Mouse (Mus musculus): Measurements from ENCODE around the gene Rev3l. TPM values are rescaled to one million over a fixed set of nuclear protein-coding genes. Genes with fewer than 3 reads are reported as not detected.

The Rev3l gene
- polyA plus RNA-seq, 1 experiment from 2014 or later, result 17.5 TPM

GRCm38 (mm10) chr10:39785241-39785640 is 53.3 kb downstream of the Rev3l start:
- Histone ChIP-seq H3K9ac (ENCODE audit: low read length) (no peak overlapping the region), H3K9me3 (ENCODE audit: control insufficient read depth, low read length) (no peaks in the 10 kb centered on the region), H3K4me3 (ENCODE audit: control insufficient read depth in 1 of 2, insufficient read depth in 1 of 2, low read depth in 1 of 2, low read length in 2 of 2) (no peak overlapping the region), H3K4me2 (ENCODE audit: low read length) (no peak overlapping the region), H3K36me3 (ENCODE audit: control insufficient read depth, insufficient read depth, low read length) (peaks cover 17% of the 10 kb centered on the region; the same call in 1 of the 2 replicates), H3K27me3 (ENCODE audit: control insufficient read depth, insufficient read depth, low read length) (no peaks in the 10 kb centered on the region), H3K4me1 (ENCODE audit: control insufficient read depth in 2 of 2, insufficient read depth in 2 of 2, low read length in 2 of 2) (no peaks in the 10 kb centered on the region), H3K27ac (replicated peaks in 1 of 2; ENCODE audit: control insufficient read depth in 1 of 2, insufficient read depth in 1 of 2, low read depth in 2 of 2, low read length in 2 of 2) (no peak overlapping the region)
- no peak for ATAC-seq (ENCODE audit: insufficient number of reproducible peaks, insufficient read depth, low FRiP score, low read depth)
- 74% methylated on average over 3 of the region's 3 CpGs for WGBS

- no peaks in the 10 kb centered on the region for H3K4me1 ChIP-seq (ENCODE audit: control insufficient read depth in 2 of 2, insufficient read depth in 2 of 2, low read length in 2 of 2)
- peaks cover 32% of the 10 kb centered on the region for H3K36me3 ChIP-seq (ENCODE audit: control insufficient read depth, insufficient read depth, low read length)
- WGBS, result 100% methylated on average over 1 of the region's 1 CpGs
- no peaks in the 10 kb centered on the region for H3K9me3 ChIP-seq (ENCODE audit: control insufficient read depth, low read length)
- H3K4me2 ChIP-seq (ENCODE audit: low read length), result no peak overlapping the region
- no peaks in the 10 kb centered on the region for H3K27me3 ChIP-seq (ENCODE audit: control insufficient read depth, insufficient read depth, low read length)
- no peak overlapping the region for H3K4me3 ChIP-seq (ENCODE audit: control insufficient read depth in 1 of 2, insufficient read depth in 1 of 2, low read depth in 1 of 2, low read length in 2 of 2)
- no peak overlapping the region for H3K9ac ChIP-seq (ENCODE audit: low read length)
- ATAC-seq (ENCODE audit: insufficient number of reproducible peaks, insufficient read depth, low FRiP score, low read depth), result no peak
- H3K27ac ChIP-seq (replicated peaks in 1 of 2; ENCODE audit: control insufficient read depth in 1 of 2, insufficient read depth in 1 of 2, low read depth in 2 of 2, low read length in 2 of 2), result no peak overlapping the region
Observed at GRCm38 (mm10) chr10:39793295-39793694, 61.4 kb downstream of the Rev3l start.

GRCm38 (mm10) chr10:39811507-39811906 is 79.6 kb downstream of the Rev3l start:
- no peaks in the 10 kb centered on the region for H3K4me1 ChIP-seq (ENCODE audit: control insufficient read depth in 2 of 2, insufficient read depth in 2 of 2, low read length in 2 of 2)
- H3K27me3 ChIP-seq (ENCODE audit: control insufficient read depth, insufficient read depth, low read length), result no peaks in the 10 kb centered on the region
- no peak overlapping the region for H3K27ac ChIP-seq (replicated peaks in 1 of 2; ENCODE audit: control insufficient read depth in 1 of 2, insufficient read depth in 1 of 2, low read depth in 2 of 2, low read length in 2 of 2)
- no peak for ATAC-seq (ENCODE audit: insufficient number of reproducible peaks, insufficient read depth, low FRiP score, low read depth)
- no peaks in the 10 kb centered on the region for H3K9me3 ChIP-seq (ENCODE audit: control insufficient read depth, low read length)
- H3K4me3 ChIP-seq (ENCODE audit: control insufficient read depth in 1 of 2, insufficient read depth in 1 of 2, low read depth in 1 of 2, low read length in 2 of 2), result no peak overlapping the region
- peaks cover 64% of the 10 kb centered on the region for H3K36me3 ChIP-seq (ENCODE audit: control insufficient read depth, insufficient read depth, low read length)
- no peak overlapping the region for H3K4me2 ChIP-seq (ENCODE audit: low read length)
- H3K9ac ChIP-seq (ENCODE audit: low read length), result no peak overlapping the region
- WGBS, result 76% methylated on average over 3 of the region's 3 CpGs

- Histone ChIP-seq H3K36me3 (ENCODE audit: control insufficient read depth, insufficient read depth, low read length) (peaks cover 76% of the 10 kb centered on the region), H3K4me2 (ENCODE audit: low read length) (no peak overlapping the region), H3K9me3 (ENCODE audit: control insufficient read depth, low read length) (no peaks in the 10 kb centered on the region), H3K27ac (replicated peaks in 1 of 2; ENCODE audit: control insufficient read depth in 1 of 2, insufficient read depth in 1 of 2, low read depth in 2 of 2, low read length in 2 of 2) (no peak overlapping the region), H3K4me3 (ENCODE audit: control insufficient read depth in 1 of 2, insufficient read depth in 1 of 2, low read depth in 1 of 2, low read length in 2 of 2) (no peak overlapping the region), H3K27me3 (ENCODE audit: control insufficient read depth, insufficient read depth, low read length) (no peaks in the 10 kb centered on the region), H3K9ac (ENCODE audit: low read length) (no peak overlapping the region), H3K4me1 (ENCODE audit: control insufficient read depth in 2 of 2, insufficient read depth in 2 of 2, low read length in 2 of 2) (no peaks in the 10 kb centered on the region)
- no peak for ATAC-seq (ENCODE audit: insufficient number of reproducible peaks, insufficient read depth, low FRiP score, low read depth)
- 83% methylated on average over 1 of the region's 1 CpGs for WGBS
Observed at GRCm38 (mm10) chr10:39842621-39843020, 110.7 kb downstream of the Rev3l start.

- 44% methylated on average over 2 of the region's 2 CpGs for WGBS
- no peaks in the 10 kb centered on the region for H3K9me3 ChIP-seq (ENCODE audit: control insufficient read depth, low read length)
- no peak for ATAC-seq (ENCODE audit: insufficient number of reproducible peaks, insufficient read depth, low FRiP score, low read depth)
- no peak overlapping the region for H3K4me3 ChIP-seq (ENCODE audit: control insufficient read depth in 1 of 2, insufficient read depth in 1 of 2, low read depth in 1 of 2, low read length in 2 of 2)
- no peak overlapping the region for H3K27ac ChIP-seq (replicated peaks in 1 of 2; ENCODE audit: control insufficient read depth in 1 of 2, insufficient read depth in 1 of 2, low read depth in 2 of 2, low read length in 2 of 2)
- H3K9ac ChIP-seq (ENCODE audit: low read length), result no peak overlapping the region
- peaks cover 0 to 3% of the 10 kb centered on the region in 2 experiments; a peak in 1 of 4 replicates for H3K4me1 ChIP-seq (ENCODE audit: control insufficient read depth in 2 of 2, insufficient read depth in 2 of 2, low read length in 2 of 2)
- H3K36me3 ChIP-seq (ENCODE audit: control insufficient read depth, insufficient read depth, low read length), result peaks cover 73% of the 10 kb centered on the region
- H3K4me2 ChIP-seq (ENCODE audit: low read length), result no peak overlapping the region
- no peaks in the 10 kb centered on the region for H3K27me3 ChIP-seq (ENCODE audit: control insufficient read depth, insufficient read depth, low read length)
Observed at GRCm38 (mm10) chr10:39865509-39865908, 133.6 kb downstream of the Rev3l start.

- Histone ChIP-seq H3K27me3 (ENCODE audit: control insufficient read depth, insufficient read depth, low read length) (no peaks in the 10 kb centered on the region), H3K4me2 (ENCODE audit: low read length) (no peak overlapping the region), H3K27ac (replicated peaks in 1 of 2; ENCODE audit: control insufficient read depth in 1 of 2, insufficient read depth in 1 of 2, low read depth in 2 of 2, low read length in 2 of 2) (no peak overlapping the region), H3K4me1 (ENCODE audit: control insufficient read depth in 2 of 2, insufficient read depth in 2 of 2, low read length in 2 of 2) (no peaks in the 10 kb centered on the region), H3K9ac (ENCODE audit: low read length) (no peak overlapping the region), H3K36me3 (ENCODE audit: control insufficient read depth, insufficient read depth, low read length) (peaks cover 10% of the 10 kb centered on the region; the same call in 1 of the 2 replicates), H3K4me3 (ENCODE audit: control insufficient read depth in 1 of 2, insufficient read depth in 1 of 2, low read depth in 1 of 2, low read length in 2 of 2) (no peak overlapping the region), H3K9me3 (ENCODE audit: control insufficient read depth, low read length) (no peaks in the 10 kb centered on the region)
- 51% methylated on average over 3 of the region's 3 CpGs for WGBS
- ATAC-seq (ENCODE audit: insufficient number of reproducible peaks, insufficient read depth, low FRiP score, low read depth), result no peak
Observed at GRCm38 (mm10) chr10:39888621-39889020, 156.7 kb downstream of the Rev3l start.

GRCm38 (mm10) chr10:39893702-39894697 is 162.1 kb downstream of the Rev3l start:
- H3K27ac ChIP-seq (replicated peaks in 1 of 2; ENCODE audit: control insufficient read depth in 1 of 2, insufficient read depth in 1 of 2, low read depth in 2 of 2, low read length in 2 of 2), result no peak overlapping the region
- H3K4me2 ChIP-seq (ENCODE audit: low read length), result no peak overlapping the region
- no peak overlapping the region for H3K9ac ChIP-seq (ENCODE audit: low read length)
- 62% methylated on average over 11 of the region's 11 CpGs for whole genome bisulfite sequencing
- peaks cover 13% of the 10 kb centered on the region; the same call in 1 of the 2 replicates for H3K36me3 ChIP-seq (ENCODE audit: control insufficient read depth, insufficient read depth, low read length)
- H3K9me3 ChIP-seq (ENCODE audit: control insufficient read depth, low read length), result no peaks in the 10 kb centered on the region
- ATAC-seq (ENCODE audit: insufficient number of reproducible peaks, insufficient read depth, low FRiP score, low read depth), result no peak
- H3K27me3 ChIP-seq (ENCODE audit: control insufficient read depth, insufficient read depth, low read length), result no peaks in the 10 kb centered on the region
- peaks cover 3 to 5% of the 10 kb centered on the region in 2 experiments for H3K4me1 ChIP-seq (ENCODE audit: control insufficient read depth in 2 of 2, insufficient read depth in 2 of 2, low read length in 2 of 2)
- H3K4me3 ChIP-seq (ENCODE audit: control insufficient read depth in 1 of 2, insufficient read depth in 1 of 2, low read depth in 1 of 2, low read length in 2 of 2), result no peak overlapping the region

Data from heart, embryonic 14.5 days (tissue).